Mouse (Mus musculus) cerebellum, postnatal 25 days (tissue): ENCODE measurements around the gene Ttc41.
"Not testable (repeated sequence)": the region's sequence is repeated elsewhere in the genome, so short reads cannot be mapped to it uniquely, and the experiment has no call there.

Source experiments
- DNase-seq, 2 experiments: peaks; one replicate each; pipeline ENCODE4 v3.0.0; 2021; ENCODE audit warnings: mixed read lengths in 2 of 2

The Ttc41 gene

DNA sequence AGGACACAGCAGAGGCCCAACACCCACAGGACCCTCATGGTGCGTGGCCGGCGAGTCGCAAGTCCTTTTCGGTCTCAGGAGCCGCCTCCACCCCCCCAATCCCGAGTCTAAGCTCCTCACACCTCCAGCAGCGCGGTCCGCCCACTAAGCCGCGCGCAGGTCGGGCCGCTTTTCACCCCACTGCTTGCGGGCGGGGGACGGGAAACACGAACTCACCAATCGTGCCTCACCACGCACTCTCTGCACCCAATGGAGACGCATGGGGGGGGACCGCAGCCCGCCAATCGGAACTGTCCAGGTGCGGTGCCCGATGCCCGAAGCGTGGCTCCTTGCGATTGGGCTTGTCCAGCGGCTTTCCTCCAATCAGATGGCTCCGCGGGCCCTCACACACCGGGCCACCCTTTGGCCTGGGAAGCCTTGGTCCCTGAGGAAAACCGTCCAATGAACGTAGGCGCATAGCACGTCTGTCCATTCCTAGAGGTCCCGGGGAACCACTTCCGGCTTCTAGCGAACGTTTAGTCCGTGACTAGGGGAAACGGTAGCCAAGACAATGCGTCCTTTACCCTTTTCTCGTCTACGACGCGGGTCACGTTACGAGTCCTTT lies at the start of gene Ttc41, which contains the start of gene Hsp90b1:
Ttc41 (plus strand) TSS at position 494 of the 604 bp plus-strand sequence.
Hsp90b1 (minus strand) TSS at position 192 of the 604 bp plus-strand sequence.
- DNase-seq = peak; percentile 99

DNA sequence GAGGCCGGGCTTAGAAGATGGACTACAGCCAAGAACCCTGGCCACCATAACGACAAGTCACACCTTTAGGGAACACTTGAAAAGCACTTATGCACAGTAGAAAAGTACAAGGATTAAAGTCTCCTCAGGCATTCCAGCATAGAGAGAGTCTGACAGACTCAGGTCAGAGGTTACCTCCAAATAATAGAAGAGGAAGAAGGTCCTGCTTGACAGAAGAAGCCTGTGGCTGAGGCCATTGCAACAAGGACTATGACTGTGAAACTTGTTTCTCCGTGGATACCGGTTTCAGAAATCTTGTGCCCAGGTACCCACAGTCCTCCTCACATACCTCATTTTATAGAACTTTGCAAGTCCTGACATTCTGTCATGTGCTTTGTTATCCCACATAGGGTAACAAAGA lies 35.1 kb upstream of the Ttc41 start:
- DNase-seq = not testable (repeated sequence)

GRCm38 (mm10) chr10:86684797-86685178 lies 20.8 kb upstream of the Ttc41 start:
- DNase-seq = not testable (repeated sequence)

- DNase-seq = peak; percentile 91 to 92
These were observed 20.2 kb upstream of the Ttc41 start for GRCm38 (mm10) chr10:86685179-86686016.

- not testable (repeated sequence) for DNase-seq
These were observed 19.6 kb upstream of the Ttc41 start for GRCm38 (mm10) chr10:86686017-86686360.

DNA sequence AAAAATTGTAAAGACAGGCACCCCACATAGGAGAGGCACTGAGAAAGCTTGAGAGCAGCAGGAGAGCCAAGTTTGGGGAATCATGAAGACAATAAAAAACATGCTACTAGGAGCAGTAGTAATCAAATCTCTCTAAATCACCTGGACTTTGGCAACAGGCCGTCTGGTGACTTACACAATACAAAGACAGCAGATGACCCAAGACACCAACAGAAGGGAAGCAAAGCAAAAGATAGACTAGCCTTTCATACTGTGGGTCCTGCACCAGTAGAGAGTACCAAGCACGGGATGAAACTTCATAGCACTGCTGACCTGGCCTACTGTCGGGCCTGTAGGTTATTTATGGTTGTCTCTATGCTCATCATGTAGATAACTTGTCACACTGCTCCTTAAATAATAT lies 5.4 kb upstream of the Ttc41 start:
- DNase-seq = no peak

- no peak for DNase-seq
These were observed 4.6 kb upstream of the Ttc41 start for GRCm38 (mm10) chr10:86700973-86701372.

- DNase-seq = peak; percentile 20 to 35
These were observed 3.2 kb upstream of the Ttc41 start for GRCm38 (mm10) chr10:86702312-86702920.

- DNase-seq = no peak
These were observed 2.2 kb upstream of the Ttc41 start for GRCm38 (mm10) chr10:86703375-86703774.

DNA sequence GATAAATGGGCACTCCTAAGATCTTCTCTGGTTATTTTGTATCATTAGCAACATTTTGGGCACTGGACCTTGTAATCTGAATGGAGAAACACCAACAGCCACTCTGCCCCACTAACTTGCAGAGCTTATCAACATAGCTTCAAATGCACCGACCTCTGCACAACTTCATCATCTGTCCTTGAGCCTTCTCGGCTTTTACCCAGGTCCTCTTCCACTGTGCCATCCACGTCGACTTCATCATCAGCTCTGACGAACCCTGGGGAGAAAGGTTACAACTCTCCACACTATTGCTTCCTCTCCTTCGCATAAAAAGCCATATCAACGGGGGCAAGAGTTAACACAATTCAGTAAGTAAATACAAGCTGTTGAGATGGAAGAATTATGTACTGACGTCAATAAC lies 1.5 kb upstream of the Ttc41 start:
- no peak for DNase-seq

DNA sequence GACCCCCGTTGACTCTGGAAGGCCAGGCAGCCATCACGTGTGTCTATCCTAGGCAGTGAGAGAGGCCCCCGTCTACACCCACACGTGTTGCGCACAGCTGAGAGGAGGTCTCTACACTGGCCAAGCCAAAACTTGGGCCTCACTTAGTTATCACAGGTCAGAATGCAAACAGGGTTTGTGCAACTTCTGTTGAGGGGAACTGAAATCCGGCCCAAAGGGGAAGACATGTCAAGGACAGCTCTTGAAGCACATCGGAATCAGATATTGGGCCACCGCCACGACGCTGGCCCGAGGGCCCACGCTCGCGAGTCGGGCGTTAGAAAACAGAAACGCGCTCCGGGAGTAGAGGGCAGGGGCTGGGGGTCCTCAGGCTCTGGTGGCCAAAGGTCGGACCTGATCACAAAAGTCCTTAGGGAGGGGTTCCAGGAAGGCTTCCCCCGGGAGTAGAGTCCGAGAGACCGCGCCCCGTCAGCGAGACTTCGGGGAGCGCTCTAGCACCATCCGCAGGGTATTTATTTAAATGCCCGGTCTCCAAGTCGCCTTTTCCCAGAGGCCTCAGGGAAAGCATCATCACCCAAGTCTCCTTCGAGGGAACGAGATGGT lies 921 bp upstream of the Ttc41 start:
- peak in 1 of 2 experiments; percentile 47 for DNase-seq

DNA sequence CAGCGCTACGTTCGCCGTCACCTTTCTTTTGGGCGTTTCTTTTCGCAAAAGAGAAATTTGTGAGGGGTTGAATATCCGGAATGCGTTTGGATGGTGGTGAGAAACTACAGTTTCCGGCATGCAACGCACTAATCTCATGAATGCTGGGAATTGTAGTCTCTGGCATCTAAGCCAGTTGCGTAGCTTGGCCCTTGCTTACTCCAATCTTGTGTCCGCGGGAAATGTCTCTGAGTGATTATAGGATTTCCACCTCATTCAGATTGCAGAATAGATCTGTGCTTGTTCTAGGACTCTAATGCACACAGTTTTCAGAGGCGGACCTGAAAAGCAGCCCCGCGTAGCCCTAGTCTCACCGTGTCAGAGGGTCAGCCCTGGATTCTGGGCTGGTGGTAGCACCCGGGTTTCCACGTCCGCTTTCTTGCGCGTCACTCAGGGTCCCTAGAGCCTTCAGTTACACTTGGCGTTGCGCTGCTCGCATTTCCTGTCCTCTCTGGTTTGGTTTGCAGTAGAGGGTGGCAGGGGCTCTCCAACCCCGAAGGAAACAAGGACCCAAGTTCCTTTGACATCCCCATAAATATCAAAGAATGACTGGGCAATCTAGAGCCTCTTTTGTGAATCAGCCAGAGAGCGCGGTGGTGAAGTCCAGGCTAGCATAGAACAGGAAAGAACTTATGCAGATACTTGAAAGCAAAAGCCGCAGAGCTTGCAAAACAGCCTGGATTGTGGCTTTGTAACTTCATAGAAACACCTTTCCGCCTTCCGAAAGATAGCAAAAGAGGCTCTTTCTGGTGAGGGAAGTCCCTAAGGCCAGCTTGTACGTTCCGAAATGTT lies 526 bp downstream of the Ttc41 start:
- DNase-seq = peak; percentile 81 to 88

DNA sequence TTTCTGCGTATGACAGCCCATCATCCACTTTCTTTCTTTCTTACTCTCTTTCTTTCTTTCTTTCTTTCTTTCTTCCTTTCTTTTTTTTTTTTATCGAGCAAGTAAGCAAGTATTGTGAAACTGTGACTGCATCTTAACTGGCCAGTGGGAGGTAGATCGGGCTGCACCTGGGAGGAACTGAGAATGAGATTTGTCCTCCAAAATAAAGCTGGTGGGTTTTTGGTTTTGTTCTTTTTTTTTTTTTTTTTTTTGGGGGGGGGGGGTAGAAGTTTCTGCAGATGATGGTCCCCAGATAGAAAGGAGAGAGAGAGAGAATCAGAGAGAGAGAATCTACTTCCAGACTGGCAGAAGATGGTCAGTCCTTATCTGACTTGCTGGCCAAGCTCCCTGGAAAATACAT lies 1.5 kb downstream of the Ttc41 start:
- no peak for DNase-seq

DNA sequence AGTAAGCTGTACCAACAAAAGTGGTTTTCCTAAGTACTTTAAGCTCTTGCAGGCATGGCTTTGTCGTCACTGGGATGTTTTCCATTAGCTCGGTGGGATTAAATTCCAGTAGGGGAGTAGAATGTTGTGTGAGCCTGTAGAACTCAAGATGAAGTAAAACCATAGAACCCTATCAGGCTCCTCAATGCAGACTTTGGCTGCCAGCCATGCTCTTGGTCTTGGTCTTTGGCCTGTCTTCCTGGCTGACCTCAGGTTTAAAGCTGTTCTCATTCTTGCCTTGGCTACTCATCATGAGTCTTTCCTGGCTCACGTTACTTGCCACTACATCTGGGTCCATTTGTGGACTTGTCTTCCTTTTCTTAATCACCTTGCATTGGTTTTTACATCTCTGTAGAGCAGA lies 6.5 kb downstream of the Ttc41 start:
- no peak for DNase-seq

DNA sequence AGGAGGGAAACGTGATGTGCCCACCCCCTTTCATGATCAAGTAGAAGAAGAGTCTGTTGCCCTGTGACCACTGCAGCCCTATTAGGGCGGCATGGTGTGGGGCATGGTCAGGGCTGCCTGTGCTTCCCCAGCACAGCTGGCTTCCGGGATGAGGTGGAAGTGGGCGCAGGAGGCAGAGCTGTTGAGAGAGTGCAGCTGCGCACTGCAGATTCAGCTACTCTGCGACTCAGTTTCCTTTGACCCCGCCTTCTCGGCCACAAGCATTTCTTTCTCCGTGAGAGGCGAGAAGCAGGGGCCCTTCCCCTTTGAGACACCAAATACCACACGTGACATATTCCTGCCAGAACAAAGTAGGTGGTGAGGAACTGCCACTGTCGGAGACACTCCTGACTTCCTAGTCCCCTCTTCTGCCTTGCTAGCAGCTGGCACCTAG lies 22.0 kb downstream of the Ttc41 start:
- peak in 1 of 2 experiments; percentile 14 for DNase-seq

DNA sequence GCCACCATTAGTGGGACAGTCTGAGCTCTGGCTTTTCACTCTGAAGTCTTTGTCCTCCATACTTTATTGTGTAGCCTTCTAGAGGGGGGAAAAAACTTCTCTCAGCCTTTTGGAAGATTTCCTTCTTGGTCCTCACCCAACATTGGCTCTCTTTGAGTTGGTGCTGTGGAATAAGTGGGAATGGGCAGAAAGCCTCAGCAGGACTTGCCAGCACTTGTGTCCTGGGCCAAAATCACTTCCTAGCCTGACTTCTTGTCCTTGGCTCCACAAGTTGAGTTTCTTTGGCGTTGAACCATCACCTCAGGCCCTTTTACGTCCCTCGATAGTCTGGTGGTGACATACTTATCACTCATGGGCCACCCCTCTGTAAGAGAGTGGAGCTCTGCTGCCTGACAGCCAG lies 22.6 kb downstream of the Ttc41 start:
- DNase-seq = no peak

DNA sequence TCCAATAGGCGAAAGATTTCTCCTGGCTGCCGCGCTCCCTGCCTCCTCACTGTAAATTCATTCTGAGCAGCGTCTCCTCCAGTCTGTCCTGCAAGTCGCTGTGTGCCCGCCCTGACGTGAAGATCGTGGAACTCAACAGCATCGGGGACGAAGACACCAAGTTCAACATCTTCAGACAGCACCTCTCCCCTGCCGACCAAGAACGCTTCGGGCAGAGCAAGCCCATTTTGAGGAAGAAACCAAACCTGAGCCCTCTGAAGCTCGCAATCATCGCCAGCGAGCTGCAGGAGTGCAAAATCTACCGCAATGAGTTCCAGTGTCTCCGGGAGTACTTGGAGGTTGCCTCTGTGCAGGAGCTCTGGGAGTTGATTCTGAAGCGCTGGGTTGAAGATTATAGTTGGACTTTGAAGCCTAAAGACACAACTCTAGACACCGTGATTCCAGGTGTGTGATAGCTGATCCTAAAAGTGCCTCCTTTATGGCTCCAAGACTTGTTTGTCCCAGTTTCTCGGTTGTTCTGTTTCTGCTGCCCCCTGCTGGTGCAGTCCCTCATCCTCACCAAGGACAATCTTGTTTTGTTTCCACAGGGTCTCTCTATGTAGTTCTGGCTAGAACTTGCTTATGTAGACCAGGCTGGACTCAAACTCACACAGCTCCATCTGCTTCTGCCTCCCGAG lies 25.4 kb downstream of the Ttc41 start:
- DNase-seq = peak; percentile 87 to 91

DNA sequence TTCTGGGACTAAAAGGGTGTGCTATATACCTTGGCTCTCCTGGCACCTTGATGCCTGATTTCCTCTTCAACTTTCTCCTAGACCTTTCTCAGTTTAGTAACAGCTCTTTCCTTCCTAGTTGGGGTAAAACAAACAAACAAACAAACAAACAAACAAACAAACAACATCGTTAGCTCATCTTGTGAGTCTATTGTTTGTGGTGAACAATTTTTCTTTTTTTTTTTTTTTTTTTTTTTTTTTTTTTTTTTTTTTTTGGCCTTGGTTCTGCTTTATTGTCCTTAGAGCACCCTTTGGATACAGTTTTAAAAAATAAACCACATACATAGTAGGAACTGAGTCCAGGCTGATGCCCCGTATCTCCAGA lies 25.9 kb downstream of the Ttc41 start:
- DNase-seq = no peak

GRCm38 (mm10) chr10:86735036-86735435 lies 29.4 kb downstream of the Ttc41 start:
- no peak for DNase-seq

- DNase-seq = no peak
These were observed 37.3 kb downstream of the Ttc41 start for GRCm38 (mm10) chr10:86742918-86743317.

DNA sequence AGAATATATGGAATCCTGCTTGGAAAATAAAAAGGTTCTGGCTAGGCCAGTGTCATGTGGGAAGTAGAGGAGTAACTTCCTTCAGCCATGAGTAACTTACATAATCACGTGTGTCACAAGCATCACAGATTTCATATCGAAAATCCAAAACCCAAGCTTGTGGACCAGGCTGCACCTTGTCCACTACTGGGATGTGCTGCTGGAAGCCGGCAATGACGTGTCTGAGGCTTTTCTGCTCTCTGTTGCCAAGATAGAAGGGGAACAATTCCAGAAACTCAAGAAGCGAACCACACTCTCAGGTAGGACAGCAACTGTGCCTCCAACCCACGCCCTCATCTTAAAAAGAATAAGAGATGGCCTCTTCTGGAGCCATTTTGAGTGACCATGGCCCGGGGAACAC lies 38.7 kb downstream of the Ttc41 start:
- DNase-seq = no peak
